Mouse (Mus musculus): ENCODE results near the gene 1700061G19Rik. TPM values are rescaled to one million over a fixed set of nuclear protein-coding genes. Genes with fewer than 3 reads are reported as not detected.

1700061G19Rik gene
- total and polyA plus RNA-seq, 2 experiments from 2014 or later: 0.72 TPM; not detected in 1

- no peaks in the 10 kb centered on the region for H3K27me3 ChIP-seq (ENCODE audit: insufficient read depth, low read length)
- ATAC-seq (ENCODE audit: low FRiP score) (no peak), DNase-seq (ENCODE audit: low spot score) (no peak)
- H3K4me2 ChIP-seq (ENCODE audit: low read depth, low read length, poor library complexity, severe bottlenecking): no peak overlapping the region
- H3K4me3 ChIP-seq (ENCODE audit: low read depth, low read length): no peak overlapping the region
- H3K4me1 ChIP-seq (ENCODE audit: insufficient read depth, low read length): no peaks in the 10 kb centered on the region
- WGBS: 85% methylated on average over 5 of the region's 5 CpGs
- no peak overlapping the region for H3K27ac ChIP-seq (ENCODE audit: low read depth, low read length)
- TF ChIP-seq CTCF (IDR thresholded peaks at IDR 0.05): no peak
- no peaks in the 10 kb centered on the region for H3K36me3 ChIP-seq (ENCODE audit: insufficient read depth, low read length)
- no peak overlapping the region for H3K9ac ChIP-seq (replicated peaks; ENCODE audit: low read length, poor library complexity, severe bottlenecking)
- no peaks in the 10 kb centered on the region for H3K9me3 ChIP-seq (ENCODE audit: low read length)
Observed at GRCm38 (mm10) chr17:56884331-56884730, 9.1 kb downstream of the 1700061G19Rik start.

GRCm38 (mm10) chr17:56884809-56885208 lies 9.5 kb downstream of the 1700061G19Rik start:
- no peak for TF ChIP-seq CTCF (IDR thresholded peaks at IDR 0.05)
- Histone ChIP-seq H3K36me3 (ENCODE audit: insufficient read depth, low read length) (0 out of 2 replicates have a peak, but pooled peaks cover 3% of the 10 kb centered on the region), H3K9ac (replicated peaks; ENCODE audit: low read length, poor library complexity, severe bottlenecking) (no peak overlapping the region), H3K4me2 (ENCODE audit: low read depth, low read length, poor library complexity, severe bottlenecking) (no peak overlapping the region), H3K27ac (ENCODE audit: low read depth, low read length) (no peak overlapping the region), H3K27me3 (ENCODE audit: insufficient read depth, low read length) (no peaks in the 10 kb centered on the region), H3K4me1 (ENCODE audit: insufficient read depth, low read length) (no peaks in the 10 kb centered on the region), H3K9me3 (ENCODE audit: low read length) (no peaks in the 10 kb centered on the region), H3K4me3 (ENCODE audit: low read depth, low read length) (no peak overlapping the region)
- 91% methylated on average over 17 of the region's 17 CpGs for WGBS
- DNase-seq (ENCODE audit: low spot score) (no peak), ATAC-seq (ENCODE audit: low FRiP score) (no peak)

- H3K27me3 ChIP-seq (ENCODE audit: insufficient read depth, low read length): no peaks in the 10 kb centered on the region
- TF ChIP-seq CTCF (IDR thresholded peaks at IDR 0.05): peak; percentile 48
- no peak overlapping the region for H3K4me2 ChIP-seq (ENCODE audit: low read depth, low read length, poor library complexity, severe bottlenecking)
- no peak overlapping the region for H3K4me3 ChIP-seq (ENCODE audit: low read depth, low read length)
- no peak overlapping the region for H3K27ac ChIP-seq (ENCODE audit: low read depth, low read length)
- WGBS: 93% methylated on average over 2 of the region's 3 CpGs
- no peak overlapping the region for H3K9ac ChIP-seq (replicated peaks; ENCODE audit: low read length, poor library complexity, severe bottlenecking)
- no peaks in the 10 kb centered on the region for H3K9me3 ChIP-seq (ENCODE audit: low read length)
- no peak for DNase-seq (ENCODE audit: low spot score)
- H3K4me1 ChIP-seq (ENCODE audit: insufficient read depth, low read length): no peaks in the 10 kb centered on the region
- H3K36me3 ChIP-seq (ENCODE audit: insufficient read depth, low read length): peaks cover 23% of the 10 kb centered on the region
- ATAC-seq (ENCODE audit: low FRiP score): no peak
Observed at GRCm38 (mm10) chr17:56888050-56888449, 12.8 kb downstream of the 1700061G19Rik start.

GRCm38 (mm10) chr17:56890018-56890417 lies 14.7 kb downstream of the 1700061G19Rik start:
- ATAC-seq (ENCODE audit: low FRiP score) (no peak), DNase-seq (ENCODE audit: low spot score) (no peak)
- H3K27ac ChIP-seq (ENCODE audit: low read depth, low read length): no peak overlapping the region
- no peak overlapping the region for H3K4me3 ChIP-seq (ENCODE audit: low read depth, low read length)
- H3K4me1 ChIP-seq (ENCODE audit: insufficient read depth, low read length): no peaks in the 10 kb centered on the region
- H3K9me3 ChIP-seq (ENCODE audit: low read length): no peaks in the 10 kb centered on the region
- H3K36me3 ChIP-seq (ENCODE audit: insufficient read depth, low read length): peaks cover 42% of the 10 kb centered on the region
- no peak for TF ChIP-seq CTCF (IDR thresholded peaks at IDR 0.05)
- 97% methylated on average over 2 of the region's 2 CpGs for WGBS
- no peaks in the 10 kb centered on the region for H3K27me3 ChIP-seq (ENCODE audit: insufficient read depth, low read length)
- H3K9ac ChIP-seq (replicated peaks; ENCODE audit: low read length, poor library complexity, severe bottlenecking): no peak overlapping the region
- H3K4me2 ChIP-seq (ENCODE audit: low read depth, low read length, poor library complexity, severe bottlenecking): no peak overlapping the region

- Histone ChIP-seq H3K4me3 (ENCODE audit: low read depth, low read length) (no peak overlapping the region), H3K9ac (replicated peaks; ENCODE audit: low read length, poor library complexity, severe bottlenecking) (no peak overlapping the region), H3K4me2 (ENCODE audit: low read depth, low read length, poor library complexity, severe bottlenecking) (no peak overlapping the region), H3K27ac (ENCODE audit: low read depth, low read length) (no peak overlapping the region), H3K9me3 (ENCODE audit: low read length) (no peaks in the 10 kb centered on the region), H3K4me1 (ENCODE audit: insufficient read depth, low read length) (0 out of 2 replicates have a peak, but pooled peaks cover 4% of the 10 kb centered on the region), H3K36me3 (ENCODE audit: insufficient read depth, low read length) (peaks cover 68% of the 10 kb centered on the region), H3K27me3 (ENCODE audit: insufficient read depth, low read length) (no peaks in the 10 kb centered on the region)
- DNase-seq (ENCODE audit: low spot score): no peak
- 93% methylated on average over 9 of the region's 9 CpGs for WGBS
- no peak for ATAC-seq (ENCODE audit: low FRiP score)
- no peak for TF ChIP-seq CTCF (IDR thresholded peaks at IDR 0.05)
Observed at GRCm38 (mm10) chr17:56895368-56895918, 20.2 kb downstream of the 1700061G19Rik start.

- Histone ChIP-seq H3K36me3 (ENCODE audit: insufficient read depth, low read length) (peaks cover 76% of the 10 kb centered on the region), H3K4me3 (ENCODE audit: low read depth, low read length) (no peak overlapping the region), H3K4me2 (ENCODE audit: low read depth, low read length, poor library complexity, severe bottlenecking) (no peak overlapping the region), H3K27ac (ENCODE audit: low read depth, low read length) (peak overlapping the region; percentile 47; the same call in 1 of the 2 replicates), H3K9ac (replicated peaks; ENCODE audit: low read length, poor library complexity, severe bottlenecking) (no peak overlapping the region; the same call in 1 of the 2 replicates), H3K9me3 (ENCODE audit: low read length) (no peaks in the 10 kb centered on the region), H3K27me3 (ENCODE audit: insufficient read depth, low read length) (no peaks in the 10 kb centered on the region), H3K4me1 (ENCODE audit: insufficient read depth, low read length) (0 out of 2 replicates have a peak, but pooled peaks cover 4% of the 10 kb centered on the region)
- whole genome bisulfite sequencing: 38% methylated on average over 6 of the region's 6 CpGs
- DNase-seq (ENCODE audit: low spot score) (peak; percentile 49), ATAC-seq (ENCODE audit: low FRiP score) (peak; percentile 17; the same call in 1 of the 2 replicates)
- TF ChIP-seq CTCF (IDR thresholded peaks at IDR 0.05): no peak
Observed at GRCm38 (mm10) chr17:56896513-56897129, 21.3 kb downstream of the 1700061G19Rik start.

All from midbrain, postnatal 0 days (tissue).